Mouse (Mus musculus) heart, adult 2 months (tissue): Measurements from ENCODE around the gene Litaf.

Source experiments
- CTCF ChIP-seq: fragments of 200-600 bp; IDR thresholded peaks from 2 replicates; pipeline ENCODE4 v1.8.1; 2022; ENCODE audit warnings: antibody characterized with exemption, mild to moderate bottlenecking, moderate library complexity
- EP300 ChIP-seq: fragments of 200-500 bp; IDR thresholded peaks from 2 replicates; pipeline ENCODE4 v1.6.1; 2011; ENCODE audit warnings: low read depth, low read length, control low read depth; ENCODE audit not compliant: insufficient read depth
- POLR2A ChIP-seq: fragments of 200-500 bp; IDR thresholded peaks from 2 replicates; pipeline ENCODE4 v1.6.1; 2011; ENCODE audit warnings: mild to moderate bottlenecking, low read depth, low read length, control low read depth; ENCODE audit not compliant: insufficient read depth

- 0 out of 2 replicates have a peak, but pooled peaks have one; percentile 4 for TF ChIP-seq POLR2A
- TF ChIP-seq CTCF: no peak
- no peak for TF ChIP-seq EP300
Observed at GRCm38 (mm10) chr16:11006100-11006499, 59.9 kb downstream of the Litaf start.
